Mouse (Mus musculus) central nervous system, embryonic 18 days (tissue): ENCODE data around the gene Elp6. TPM values are rescaled to one million over a fixed set of nuclear protein-coding genes. Genes with fewer than 3 reads are reported as not detected.

Source experiments
- polyA plus RNA-seq: library from polyadenylated mRNA; depleted of rRNA; stranded (reverse); fragments of >200 nt; gene quantifications from 2 replicates; pipeline ENCODE4 v1.2.3, GENCODE M21; 2012; rRNA removed

Gene Elp6
- 41.7 and 43.5 TPM in 2 replicates for polyA plus RNA-seq

GRCm38 (mm10) chr9:110304969-110305651, at the start of gene Elp6:
TSS of gene Elp6 (plus strand) at chr9:110305173.

GRCm38 (mm10) chr9:110333135-110333895, 28.3 kb downstream of the Elp6 start, which contains the start of gene Scap:
TSS of gene Scap (plus strand) at chr9:110333288.

Other genes with a start within 250 kb of the Elp6 start
- 48.2 and 49.7 TPM in 2 replicates for gene Smarcc1, start 187.5 kb upstream of the Elp6 start, polyA plus RNA-seq
- 194 TPM in 2 replicates for gene Dhx30, start 187.3 kb upstream of the Elp6 start, polyA plus RNA-seq
- gene Cspg5, start 61.4 kb upstream of the Elp6 start, polyA plus RNA-seq = 267 and 276 TPM in 2 replicates
- gene Scap, start 28.1 kb downstream of the Elp6 start, polyA plus RNA-seq = 26.9 and 35.5 TPM in 2 replicates
- 35.1 and 41.8 TPM in 2 replicates for gene Ptpn23, start 103.0 kb downstream of the Elp6 start, polyA plus RNA-seq
- 0.21 and 1.4 TPM in 2 replicates for gene Ngp, start 114.6 kb downstream of the Elp6 start, polyA plus RNA-seq
- gene Klhl18, start 171.5 kb downstream of the Elp6 start, polyA plus RNA-seq = 48.6 and 48.9 TPM in 2 replicates
- gene Kif9, start 171.8 kb downstream of the Elp6 start, polyA plus RNA-seq = 3.6 and 4.3 TPM in 2 replicates
- 77.3 and 80.6 TPM in 2 replicates for gene Setd2, start 227.4 kb downstream of the Elp6 start, polyA plus RNA-seq